In the genomic region with DNA sequence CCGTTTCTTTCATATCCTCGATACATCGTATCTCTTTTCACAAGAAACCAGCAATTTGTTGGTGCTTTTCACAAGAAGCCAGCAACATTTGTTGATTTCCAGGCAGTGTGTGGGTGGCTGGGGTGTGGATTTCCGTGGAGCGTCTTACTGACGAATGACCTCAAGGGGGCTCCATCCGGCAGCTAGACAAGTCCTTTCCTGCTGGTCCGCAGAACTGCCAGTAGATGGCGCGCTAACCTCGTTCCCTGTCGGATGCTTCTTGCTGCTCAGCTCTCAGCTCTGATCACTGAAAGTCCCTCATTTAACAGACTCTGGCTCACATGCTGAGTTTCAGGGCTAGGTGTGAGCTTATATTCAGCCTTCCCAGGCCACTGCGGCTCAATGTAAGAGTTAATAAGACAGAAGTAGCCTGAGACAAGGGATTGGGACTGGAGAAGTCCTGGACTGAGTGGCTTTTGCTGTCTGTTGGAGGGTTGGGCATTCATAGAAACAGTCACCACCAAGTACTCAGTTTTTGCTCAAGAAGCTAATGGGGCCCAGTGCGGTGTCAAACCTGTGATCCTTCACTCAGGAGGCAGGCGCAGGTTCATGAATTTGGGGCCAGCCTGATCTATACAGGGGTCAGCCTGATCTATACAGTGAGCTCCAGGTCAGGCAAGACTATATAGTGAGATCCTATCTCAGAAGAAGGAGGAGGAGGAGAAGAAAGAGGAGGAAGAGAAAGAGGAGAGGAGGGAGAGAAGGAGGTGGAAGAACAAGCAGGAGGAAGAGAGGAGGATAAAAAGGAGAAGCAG, we compare ENCODE assay signal across 8 mouse cellular contexts. TPM values are rescaled to one million over a fixed set of nuclear protein-coding genes. Genes with fewer than 3 reads are reported as not detected.
DNase-seq lines count a peak whose midpoint lies in the region; ATAC-seq and TF ChIP-seq lines count a peak whose summit lies in the region.

No protein-coding gene starts in this region.

- DNase-seq in adrenal gland, postnatal 4 days (ENCODE audit: low spot score in 2 of 2): peak; percentile 63 to 70
- DNase-seq in embryonic facial prominence, embryonic 14.5 days (ENCODE audit: low spot score): peak; percentile 96
- peak; percentile 94 for DNase-seq in heart, embryonic 10.5 days (ENCODE audit: low spot score)
- peak; percentile 91 for DNase-seq in kidney, postnatal 10 days
- DNase-seq in liver, embryonic 13.5 days: peak; percentile 56
- DNase-seq in stomach, postnatal 0 days (ENCODE audit: low spot score): peak; percentile 90

- WGBS in embryonic facial prominence, embryonic 14.5 days: 11% methylated on average over 15 of the region's 15 CpGs
- WGBS in heart, embryonic 10.5 days: 11% methylated on average over 15 of the region's 15 CpGs
- WGBS in liver, embryonic 13.5 days (ENCODE audit: insufficient replicate concordance): 10% methylated on average over 15 of the region's 15 CpGs
- whole genome bisulfite sequencing in neural tube, embryonic 12.5 days: 14% methylated on average over 15 of the region's 15 CpGs
- 11% methylated on average over 15 of the region's 15 CpGs for WGBS in stomach, postnatal 0 days

- peak; percentile 86 for ATAC-seq in embryonic facial prominence, embryonic 14.5 days (ENCODE audit: low read depth)
- ATAC-seq in liver, embryonic 13.5 days (ENCODE audit: low read depth): no peak
- ATAC-seq in neural tube, embryonic 12.5 days (ENCODE audit: low FRiP score, low read depth): peak; percentile 37; the same call in 1 of the 2 replicates
- peak; percentile 81 for ATAC-seq in stomach, postnatal 0 days (ENCODE audit: low FRiP score, low TSS enrichment)

- peak overlapping the region; percentile 52 for H3K4me2 ChIP-seq in embryonic facial prominence, embryonic 14.5 days (ENCODE audit: low read depth, low read length)
- peak overlapping the region; percentile 15; the same call in 1 of the 2 replicates for H3K4me2 ChIP-seq in liver, embryonic 13.5 days
- peak overlapping the region; percentile 12; the same call in 1 of the 2 replicates for H3K4me2 ChIP-seq in neural tube, embryonic 12.5 days (replicated peaks)
- H3K4me2 ChIP-seq in stomach, postnatal 0 days (replicated peaks; ENCODE audit: low read depth): no peak overlapping the region

- TF ChIP-seq CTCF in C2C12 (IDR thresholded peaks at IDR 0.05; ENCODE audit: control insufficient read depth, insufficient read depth, insufficient read length): peak; percentile 99
- TF ChIP-seq CTCF in stomach, postnatal 0 days (IDR thresholded peaks at IDR 0.05; ENCODE audit: low read depth): peak; percentile 100

- TF ChIP-seq EP300 in stomach, postnatal 0 days (optimal IDR thresholded peaks at IDR 0.05): no peak

- H3K9me3 ChIP-seq in embryonic facial prominence, embryonic 14.5 days (ENCODE audit: control insufficient read depth, low read length): no peaks in the 10 kb centered on the region
- no peaks in the 10 kb centered on the region for H3K9me3 ChIP-seq in heart, embryonic 10.5 days
- H3K9me3 ChIP-seq in liver, embryonic 13.5 days (replicated peaks): no peaks in the 10 kb centered on the region
- no peaks in the 10 kb centered on the region for H3K9me3 ChIP-seq in neural tube, embryonic 12.5 days
- no peaks in the 10 kb centered on the region for H3K9me3 ChIP-seq in stomach, postnatal 0 days (ENCODE audit: control insufficient read depth, low read length)

- no peak overlapping the region for H3K4me3 ChIP-seq in C2C12 (ENCODE audit: insufficient read depth, poor library complexity, severe bottlenecking)
- peak overlapping the region; percentile 18 for H3K4me3 ChIP-seq in embryonic facial prominence, embryonic 14.5 days (ENCODE audit: low read depth, low read length)
- no peak overlapping the region for H3K4me3 ChIP-seq in heart, embryonic 10.5 days
- no peak overlapping the region for H3K4me3 ChIP-seq in liver, embryonic 13.5 days (replicated peaks)
- no peak overlapping the region for H3K4me3 ChIP-seq in neural tube, embryonic 12.5 days
- no peak overlapping the region for H3K4me3 ChIP-seq in stomach, postnatal 0 days (ENCODE audit: low read depth, low read length)

- no peaks in the 10 kb centered on the region for H3K4me1 ChIP-seq in embryonic facial prominence, embryonic 14.5 days (ENCODE audit: control insufficient read depth, insufficient read depth, low read length)
- no peaks in the 10 kb centered on the region for H3K4me1 ChIP-seq in heart, embryonic 10.5 days
- 0 out of 2 replicates have a peak, but pooled peaks cover 3% of the 10 kb centered on the region for H3K4me1 ChIP-seq in liver, embryonic 13.5 days (replicated peaks)
- H3K4me1 ChIP-seq in neural tube, embryonic 12.5 days: 0 out of 2 replicates have a peak, but pooled peaks cover 9% of the 10 kb centered on the region
- no peaks in the 10 kb centered on the region for H3K4me1 ChIP-seq in stomach, postnatal 0 days (replicated peaks; ENCODE audit: control insufficient read depth, insufficient read depth)

- H3K79me2 ChIP-seq in C2C12 (ENCODE audit: control insufficient read depth, insufficient read depth): no peaks in the 10 kb centered on the region

- peak overlapping the region; percentile 65; the same call in 1 of the 2 replicates for H3K27ac ChIP-seq in embryonic facial prominence, embryonic 14.5 days (replicated peaks; ENCODE audit: low read depth, low read length)
- no peak overlapping the region for H3K27ac ChIP-seq in heart, embryonic 10.5 days
- H3K27ac ChIP-seq in liver, embryonic 13.5 days: no peak overlapping the region
- no peak overlapping the region for H3K27ac ChIP-seq in neural tube, embryonic 12.5 days
- H3K27ac ChIP-seq in stomach, postnatal 0 days (replicated peaks): no peak overlapping the region

- no peaks in the 10 kb centered on the region for H3K36me3 ChIP-seq in C2C12 (ENCODE audit: control insufficient read depth, insufficient read depth)
- no peaks in the 10 kb centered on the region for H3K36me3 ChIP-seq in embryonic facial prominence, embryonic 14.5 days (ENCODE audit: control insufficient read depth, insufficient read depth, low read length)
- no peaks in the 10 kb centered on the region for H3K36me3 ChIP-seq in heart, embryonic 10.5 days
- no peaks in the 10 kb centered on the region for H3K36me3 ChIP-seq in liver, embryonic 13.5 days
- H3K36me3 ChIP-seq in neural tube, embryonic 12.5 days: no peaks in the 10 kb centered on the region
- no peaks in the 10 kb centered on the region for H3K36me3 ChIP-seq in stomach, postnatal 0 days (ENCODE audit: control insufficient read depth, insufficient read depth, low read length)

- peak overlapping the region; percentile 34 for H3K9ac ChIP-seq in embryonic facial prominence, embryonic 14.5 days (ENCODE audit: low read depth, low read length)
- no peak overlapping the region for H3K9ac ChIP-seq in liver, embryonic 13.5 days
- H3K9ac ChIP-seq in neural tube, embryonic 12.5 days: no peak overlapping the region
- no peak overlapping the region for H3K9ac ChIP-seq in stomach, postnatal 0 days (ENCODE audit: low read length)

- no peak overlapping the region for H3ac ChIP-seq in C2C12 (ENCODE audit: control insufficient read depth, insufficient read length, low read depth)

- H3K79me3 ChIP-seq in C2C12 (ENCODE audit: low read depth): no peaks in the 10 kb centered on the region

- peaks cover 20% of the 10 kb centered on the region for H3K27me3 ChIP-seq in C2C12 (ENCODE audit: control insufficient read depth, insufficient read depth, insufficient read length)
- H3K27me3 ChIP-seq in embryonic facial prominence, embryonic 14.5 days (replicated peaks; ENCODE audit: control insufficient read depth, insufficient read depth, low read length): no peaks in the 10 kb centered on the region
- peaks cover 33% of the 10 kb centered on the region for H3K27me3 ChIP-seq in heart, embryonic 10.5 days (ENCODE audit: insufficient read depth, poor library complexity, severe bottlenecking)
- 0 out of 2 replicates have a peak, but pooled peaks cover 5% of the 10 kb centered on the region for H3K27me3 ChIP-seq in liver, embryonic 13.5 days
- peaks cover 39% of the 10 kb centered on the region for H3K27me3 ChIP-seq in neural tube, embryonic 12.5 days (replicated peaks)
- no peaks in the 10 kb centered on the region for H3K27me3 ChIP-seq in stomach, postnatal 0 days (ENCODE audit: control insufficient read depth, insufficient read depth, low read length)

TF ChIP-seq in C2C12, 6 proteins besides CTCF, POLR2A, EP300 and RAD21:
- TF ChIP-seq FOSL1 (IDR thresholded peaks at IDR 0.05; ENCODE audit: insufficient read depth, low read length, poor library complexity, severe bottlenecking) (no peak), MYOD1 (IDR thresholded peaks at IDR 0.05; ENCODE audit: control insufficient read depth, insufficient read length, low read depth) (no peak), MAX (IDR thresholded peaks at IDR 0.05) (no peak), USF1 (IDR thresholded peaks at IDR 0.05; ENCODE audit: low read depth) (no peak), MYOG (IDR thresholded peaks at IDR 0.05; ENCODE audit: control insufficient read depth, extremely low read depth, insufficient read length) (no peak), CEBPB (IDR thresholded peaks at IDR 0.05; ENCODE audit: low read depth) (no peak)

RNA-seq across cellular contexts. Expression of a gene that starts 19.0 kb away (rescaled TPM):
- polyA plus RNA-seq in C2C12 (2012; fragmentation: generic; extraction: Trizol): not detected
- total RNA-seq in adrenal gland, postnatal 4 days (2021): 1 to 10 TPM; 1.4 to 1.8 TPM
- polyA plus RNA-seq in embryonic facial prominence, embryonic 14.5 days (2014; fragmentation: Nextera tagmentation; extraction: Ambion mirVana): 0.93 and 0.98 TPM in 2 replicates
- 0.31 and 1.0 TPM in 2 replicates for polyA plus RNA-seq in heart, embryonic 10.5 days (2016; fragmentation: Nextera tagmentation; extraction: Ambion mirVana)
- polyA plus RNA-seq in liver, embryonic 13.5 days (2015; fragmentation: Nextera tagmentation; extraction: Ambion mirVana): 5.7 and 5.9 TPM in 2 replicates
- polyA plus RNA-seq in neural tube, embryonic 12.5 days (2016; fragmentation: Nextera tagmentation; extraction: Ambion mirVana): 1.4 TPM in 2 replicates
- 2.1 and 2.4 TPM in 2 replicates for polyA plus RNA-seq in stomach, postnatal 0 days (2015; fragmentation: Nextera tagmentation; extraction: Ambion mirVana)

RNA-seq across cellular contexts. Expression of a gene that starts 54.3 kb away (rescaled TPM):
- polyA plus RNA-seq in C2C12 (2012; fragmentation: generic; extraction: Trizol): not detected
- total RNA-seq in adrenal gland, postnatal 4 days (2021): not detected
- polyA plus RNA-seq in embryonic facial prominence, embryonic 14.5 days (2014; fragmentation: Nextera tagmentation; extraction: Ambion mirVana): 1.7 and 2.2 TPM in 2 replicates
- 0.09 and 0.20 TPM in 2 replicates for polyA plus RNA-seq in heart, embryonic 10.5 days (2016; fragmentation: Nextera tagmentation; extraction: Ambion mirVana)
- polyA plus RNA-seq in liver, embryonic 13.5 days (2015; fragmentation: Nextera tagmentation; extraction: Ambion mirVana): not detected in 2 replicates
- polyA plus RNA-seq in neural tube, embryonic 12.5 days (2016; fragmentation: Nextera tagmentation; extraction: Ambion mirVana): 36.5 and 39.9 TPM in 2 replicates
- polyA plus RNA-seq in stomach, postnatal 0 days (2015; fragmentation: Nextera tagmentation; extraction: Ambion mirVana): 0.06 TPM in 1 of 2 replicates, not detected in the other

Comparison
In these comparisons a context has a peak if more than half of its experiments do, and no peak if none do; other contexts are left out.
1. RNA of a gene that starts 54.3 kb away (polyA plus RNA-seq): 36.5 to 39.9 TPM in neural tube, embryonic 12.5 days; 1.7 to 2.2 TPM in embryonic facial prominence, embryonic 14.5 days, 0.09 to 0.20 TPM in heart, embryonic 10.5 days, not detected in C2C12 (single experiment), not detected in liver, embryonic 13.5 days and 0.06 TPM in stomach, postnatal 0 days; every median in the first group is over 10 times any median in the second.
2. Peak in every context shown above with its lines, with median percentiles within 50 percentile points of each other: DNase-seq.